Mouse (Mus musculus) fat pad, adult 2 months (tissue): Measurements from ENCODE around the gene Pomc.
"Not testable (repeated sequence)": the region's sequence is repeated elsewhere in the genome, so short reads cannot be mapped to it uniquely, and the experiment has no call there.

Experiments
- DNase-seq: peaks from one replicate; pipeline ENCODE4 v3.0.0-alpha.2; 2011; ENCODE audit warnings: low read depth, low spot score; ENCODE audit errors: extremely low read depth

Gene Pomc

DNA sequence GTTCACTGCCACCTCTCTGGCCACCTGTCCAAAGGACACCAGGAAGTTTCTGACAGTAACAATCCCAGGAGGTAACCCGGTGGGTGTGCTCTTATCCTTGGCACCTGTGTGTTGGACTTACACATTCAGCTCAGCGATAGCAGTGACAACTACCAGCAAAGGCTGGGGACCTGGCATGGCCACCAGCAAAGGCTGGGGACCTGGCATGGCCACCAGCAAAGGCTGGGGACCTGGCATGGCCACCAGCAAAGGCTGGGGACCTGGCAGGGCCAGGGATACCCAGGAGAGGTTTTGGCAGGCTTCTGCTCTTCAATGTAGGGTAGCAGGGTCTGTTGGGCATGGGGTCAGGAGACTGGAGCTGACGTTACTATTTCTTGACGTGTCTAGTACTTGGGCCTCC is 12.4 kb downstream of the Pomc start:
- DNase-seq = no peak

DNA sequence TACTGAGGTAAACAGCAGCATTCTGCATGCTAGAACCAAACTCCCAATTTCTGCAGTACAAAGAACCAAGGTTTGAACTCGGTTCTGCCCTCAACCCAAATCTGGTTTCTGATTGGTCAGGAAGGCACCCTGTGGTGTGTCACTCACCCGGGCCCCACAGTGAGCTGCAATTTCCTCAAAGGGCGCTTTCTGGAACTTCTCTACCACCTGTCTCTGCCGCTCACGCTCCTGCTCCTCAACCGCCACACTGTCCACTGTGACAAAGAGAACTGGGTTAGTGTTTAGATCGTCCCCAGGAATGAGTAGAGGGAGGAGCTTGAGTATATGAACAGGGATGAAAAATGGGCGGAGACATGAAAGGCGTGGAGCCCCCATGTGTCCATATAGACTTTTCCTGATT is 13.6 kb downstream of the Pomc start:
- DNase-seq = no peak

DNA sequence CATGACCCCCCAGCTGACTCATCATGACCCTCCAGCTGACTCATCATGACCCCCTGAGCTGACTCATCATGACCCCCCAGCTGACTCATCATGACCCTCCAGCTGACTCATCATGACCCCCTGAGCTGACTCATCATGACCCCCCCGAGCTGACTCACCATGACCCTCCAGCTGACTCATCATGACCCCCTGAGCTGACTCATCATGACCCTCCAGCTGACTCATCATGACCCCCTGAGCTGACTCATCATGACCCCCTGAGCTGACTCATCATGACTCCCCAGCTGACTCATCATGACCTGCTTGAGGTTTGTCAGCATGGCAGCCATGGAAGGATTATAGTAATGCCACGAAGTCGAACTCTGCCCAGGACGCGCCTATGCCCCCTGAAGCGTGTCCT is 18.4 kb downstream of the Pomc start:
- DNase-seq = not testable (repeated sequence)

DNA sequence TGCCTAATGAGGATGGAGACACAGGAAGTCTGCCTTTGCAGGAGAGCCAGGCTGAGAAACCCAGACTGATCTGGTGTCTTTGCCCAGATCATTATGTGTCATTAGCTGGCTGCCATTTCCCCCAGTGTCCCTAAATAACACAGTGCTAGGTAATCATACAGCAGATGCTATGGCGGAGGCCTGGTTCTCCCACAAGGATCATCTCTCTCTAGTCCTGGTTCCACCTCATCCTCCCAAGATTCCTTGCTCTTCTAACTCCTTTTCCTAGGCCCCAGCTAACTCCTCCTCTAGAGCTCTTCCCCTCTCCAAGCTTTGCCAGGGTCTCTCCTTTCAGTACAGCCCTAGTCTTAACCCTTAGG is 26.2 kb downstream of the Pomc start:
- DNase-seq = no peak

DNA sequence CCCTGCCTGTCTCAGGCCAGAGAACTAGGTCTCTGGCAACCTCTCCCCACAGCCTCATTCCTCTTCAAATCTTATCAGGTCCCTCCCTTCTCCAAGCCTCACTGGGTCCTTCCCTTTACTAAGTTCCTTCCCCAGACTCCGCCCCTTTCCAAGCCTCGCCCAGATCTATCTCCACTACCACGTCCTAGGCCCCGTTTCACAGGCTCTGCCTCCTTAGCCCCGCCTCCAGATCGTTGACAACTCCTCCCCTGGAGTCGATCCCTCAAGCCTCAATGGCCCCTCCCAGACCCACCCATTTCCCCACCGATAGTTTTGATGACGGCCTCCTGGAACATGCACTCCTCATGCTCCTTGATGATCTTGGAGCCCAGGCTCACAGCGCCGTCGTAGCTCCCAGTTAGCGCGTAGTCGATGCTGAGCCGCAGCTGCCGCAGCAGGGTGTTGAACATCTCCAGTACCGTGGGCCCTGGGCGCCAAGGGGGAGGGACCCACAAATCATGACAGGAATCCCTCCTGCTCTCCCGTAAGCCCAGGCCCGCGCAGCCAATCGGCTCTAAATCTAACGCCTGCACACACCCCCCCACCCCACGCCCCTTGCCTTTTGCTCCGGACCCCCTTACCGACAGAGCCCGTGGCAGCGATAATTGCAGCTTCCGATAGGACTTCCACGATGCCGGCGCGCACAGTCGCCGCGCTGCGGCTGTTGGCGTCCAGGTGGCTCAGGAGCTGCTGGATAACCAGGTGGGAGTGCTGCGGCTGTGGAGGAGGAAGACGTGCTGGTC is 26.8 kb downstream of the Pomc start:
- peak; percentile 21 for DNase-seq

DNA sequence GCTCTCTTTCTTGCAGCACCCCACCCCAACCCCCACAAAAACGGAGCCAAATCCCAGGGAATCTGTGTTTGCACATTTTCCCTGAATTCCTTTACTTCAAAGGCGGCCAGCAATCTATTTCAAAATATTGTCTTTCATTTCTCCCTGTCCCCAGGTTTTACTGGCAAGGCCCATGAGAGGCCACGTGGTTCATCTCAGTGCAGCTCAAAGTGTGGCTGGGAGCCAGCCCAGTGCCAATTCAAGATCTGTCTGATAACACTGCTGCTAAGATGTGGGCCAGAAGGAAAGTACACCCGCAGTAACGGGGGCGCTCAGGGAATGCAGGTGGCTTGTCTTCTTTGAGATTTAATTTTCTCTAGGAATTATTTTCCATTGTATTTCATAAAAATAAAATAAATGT is 27.5 kb downstream of the Pomc start:
- no peak for DNase-seq

DNA sequence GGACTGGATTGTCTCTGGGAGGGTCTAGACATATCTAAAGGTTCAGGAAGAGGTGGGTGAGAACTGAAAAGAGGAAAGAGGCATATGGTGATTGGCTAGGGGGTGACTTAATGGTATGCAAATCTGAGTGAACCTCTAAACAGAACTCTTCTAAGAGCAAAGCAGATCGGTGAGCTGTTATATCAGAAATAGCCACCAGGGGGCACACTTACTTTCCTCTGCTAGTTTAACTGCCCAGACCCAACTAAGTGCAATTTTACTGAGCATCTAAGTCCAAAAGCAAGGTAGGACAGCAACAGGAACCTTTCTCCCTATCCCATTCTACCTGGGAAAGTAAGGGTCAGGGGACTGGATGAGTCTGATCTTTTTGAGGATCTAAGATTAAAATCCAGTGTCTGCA is 29.0 kb downstream of the Pomc start:
- no peak for DNase-seq

DNA sequence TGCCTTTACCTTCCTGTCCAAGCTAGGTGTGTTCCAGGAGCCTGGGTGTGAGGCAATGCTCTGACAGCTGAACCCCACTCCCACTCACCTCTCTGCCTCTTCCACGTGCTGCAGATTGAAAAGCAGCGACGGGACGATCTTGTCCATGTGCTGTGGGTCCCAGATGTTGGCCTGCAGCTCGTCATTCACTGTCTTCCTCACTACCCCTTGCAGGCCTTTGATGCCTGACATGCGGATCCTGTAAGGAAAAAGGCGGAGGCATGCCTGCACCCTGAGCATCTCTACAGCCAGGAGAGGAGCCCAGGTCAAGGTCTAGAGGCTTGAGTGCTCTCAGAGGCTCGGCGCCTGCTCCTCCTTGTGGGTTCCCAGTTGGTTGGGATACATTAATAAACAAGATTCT is 29.7 kb downstream of the Pomc start:
- DNase-seq = no peak

DNA sequence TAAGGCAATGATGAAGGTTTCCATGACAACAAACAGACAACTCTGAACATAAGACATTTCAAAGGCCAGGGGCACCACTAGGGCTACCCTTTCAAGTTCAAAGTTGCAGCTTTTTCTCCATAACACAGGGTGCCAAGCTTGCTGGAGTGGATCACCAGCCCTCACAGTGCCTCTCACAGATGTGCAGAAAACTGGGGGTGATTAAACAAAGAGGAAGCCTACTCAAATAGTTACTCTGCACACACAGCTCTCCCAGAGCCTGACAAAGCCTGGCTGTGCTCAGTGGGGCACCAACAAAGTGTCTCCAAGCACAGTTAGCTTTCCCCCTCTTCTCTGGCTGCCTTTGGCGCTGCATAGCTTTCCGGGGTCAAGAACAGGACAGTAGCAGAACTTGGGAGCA is 35.2 kb downstream of the Pomc start:
- DNase-seq = no peak

DNA sequence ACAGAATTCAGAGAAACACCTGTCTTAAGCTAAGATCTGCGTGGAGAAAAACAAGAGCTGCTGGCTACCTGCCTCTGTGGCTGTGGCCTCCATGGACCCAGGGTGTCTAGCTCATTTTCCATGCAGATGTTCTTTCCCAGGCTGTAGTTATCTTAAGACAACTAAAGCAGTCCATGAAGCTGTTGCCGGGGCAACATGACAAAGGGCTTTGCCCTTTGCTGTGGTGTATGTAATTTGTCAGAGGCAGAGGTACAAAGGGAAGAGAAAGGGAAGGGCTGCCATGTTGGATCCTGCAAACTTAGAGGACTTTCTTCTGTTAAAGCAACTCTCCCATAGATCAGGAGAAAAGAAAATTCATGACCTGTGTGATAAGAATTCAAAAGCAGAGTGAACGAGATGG is 36.3 kb downstream of the Pomc start:
- DNase-seq = no peak

DNA sequence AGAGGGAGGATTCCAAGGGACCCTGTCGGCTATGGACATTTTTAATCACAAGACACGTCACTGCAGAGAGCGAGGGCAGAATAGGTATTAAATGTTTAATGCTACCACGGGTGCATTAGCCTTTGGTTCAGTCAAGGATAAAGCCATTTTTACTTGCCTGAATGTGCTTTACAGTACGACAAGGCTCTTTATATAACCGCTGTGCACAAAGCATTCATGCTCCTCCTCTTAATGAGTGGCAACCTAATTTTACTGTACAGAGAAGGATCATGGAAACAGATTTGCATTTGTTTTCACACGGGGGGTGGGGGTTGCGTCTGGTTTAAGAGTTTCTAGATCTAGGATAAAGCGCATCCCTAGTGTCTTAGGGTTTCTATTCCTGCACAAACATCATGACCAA is 42.0 kb downstream of the Pomc start:
- DNase-seq = no peak

DNA sequence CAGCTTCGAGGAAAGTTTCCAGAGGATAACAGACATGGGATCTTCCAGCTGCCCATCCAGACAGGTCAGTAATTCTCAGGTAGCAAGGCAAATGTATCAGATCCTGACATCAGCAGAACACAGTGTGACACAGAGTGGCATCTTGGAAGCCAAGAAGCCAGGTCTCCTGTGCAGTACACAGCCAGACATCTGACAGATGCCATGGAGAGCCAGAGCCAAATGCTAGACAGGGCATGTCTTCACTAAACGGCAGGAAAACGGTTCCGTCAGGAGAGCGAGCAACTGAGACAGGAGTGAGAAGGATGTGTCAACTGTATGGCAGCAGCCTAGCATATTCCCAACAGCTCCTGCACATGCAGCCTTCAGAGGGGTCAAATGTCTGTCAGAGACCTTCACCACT is 45.7 kb downstream of the Pomc start:
- no peak for DNase-seq

DNA sequence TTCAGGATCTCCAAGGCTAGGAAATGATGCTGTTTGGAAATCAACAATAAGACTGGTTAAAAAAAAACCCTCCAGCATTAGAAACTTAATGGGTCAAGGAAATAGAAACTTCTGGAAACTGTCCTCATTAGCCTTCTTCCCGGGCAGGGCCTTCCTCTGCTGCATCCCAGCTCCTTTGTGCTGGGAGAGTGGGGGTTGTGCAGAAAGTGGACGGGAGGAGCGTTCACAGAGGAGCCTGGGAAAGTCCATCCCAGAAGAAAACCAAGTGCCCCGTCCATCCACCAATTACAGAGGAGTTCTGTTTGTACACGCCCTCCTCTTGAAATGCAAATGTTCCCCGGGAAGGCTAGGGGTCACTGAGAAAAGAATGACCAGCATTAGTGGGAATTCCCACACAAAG is 49.9 kb downstream of the Pomc start:
- no peak for DNase-seq

DNA sequence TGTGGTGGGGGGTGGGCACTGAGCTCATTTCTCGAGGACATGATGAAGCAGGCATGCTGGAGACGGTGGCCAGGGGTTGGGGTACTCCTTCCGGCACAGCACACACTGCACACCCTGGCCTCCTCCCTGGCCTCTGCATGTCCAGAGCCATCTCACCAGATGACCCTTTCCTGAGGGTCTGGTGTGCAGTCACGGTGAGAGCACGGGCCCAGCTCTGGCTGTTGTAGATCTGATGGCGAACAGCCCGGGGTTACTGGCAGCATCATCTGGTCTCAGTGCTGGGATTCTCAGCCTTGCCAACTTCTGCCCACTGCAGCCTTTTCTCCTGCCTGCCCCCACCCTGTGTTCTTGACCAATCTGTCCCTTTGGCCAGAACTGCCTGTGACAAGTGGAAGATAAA is 51.3 kb downstream of the Pomc start:
- no peak for DNase-seq

DNA sequence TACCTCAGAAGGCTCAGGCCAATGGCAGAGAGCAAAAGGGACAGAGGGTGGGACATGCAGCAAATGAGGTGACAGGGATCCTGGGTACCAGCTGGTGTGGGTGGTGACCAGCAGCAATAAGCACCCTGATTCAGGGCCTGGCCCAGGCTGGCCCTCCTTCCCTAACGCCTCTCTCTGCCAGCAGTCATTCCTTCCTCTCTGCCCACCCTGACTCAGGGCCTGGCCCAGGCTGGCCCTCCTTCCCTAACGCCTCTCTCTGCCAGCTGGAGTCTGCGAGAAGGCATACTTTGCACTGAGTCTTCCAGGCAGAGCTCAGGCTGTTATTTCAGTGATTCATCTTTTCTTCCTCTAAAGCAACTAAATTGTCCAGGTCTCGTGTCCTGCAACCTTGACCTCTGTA is 52.4 kb downstream of the Pomc start:
- DNase-seq = no peak

DNA sequence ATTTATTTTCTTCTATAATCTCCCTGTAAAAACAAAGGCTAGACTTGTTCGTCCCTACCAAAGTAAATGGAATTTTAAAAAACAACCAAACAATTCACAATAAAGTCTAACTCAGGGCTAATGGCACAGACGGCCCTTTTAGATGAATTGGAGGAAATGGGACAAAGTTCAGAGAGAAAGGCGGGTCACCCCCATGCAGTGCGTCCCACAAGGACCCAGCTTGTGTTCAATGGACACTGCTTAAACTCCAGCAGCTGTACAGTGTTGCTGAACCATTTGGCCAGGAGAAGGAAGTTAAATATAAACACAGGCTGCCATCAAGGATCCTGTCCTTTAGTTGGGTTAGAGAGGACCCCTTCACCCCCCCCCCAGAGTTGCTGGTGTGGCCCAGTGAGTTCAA is 53.0 kb downstream of the Pomc start:
- DNase-seq = no peak

DNA sequence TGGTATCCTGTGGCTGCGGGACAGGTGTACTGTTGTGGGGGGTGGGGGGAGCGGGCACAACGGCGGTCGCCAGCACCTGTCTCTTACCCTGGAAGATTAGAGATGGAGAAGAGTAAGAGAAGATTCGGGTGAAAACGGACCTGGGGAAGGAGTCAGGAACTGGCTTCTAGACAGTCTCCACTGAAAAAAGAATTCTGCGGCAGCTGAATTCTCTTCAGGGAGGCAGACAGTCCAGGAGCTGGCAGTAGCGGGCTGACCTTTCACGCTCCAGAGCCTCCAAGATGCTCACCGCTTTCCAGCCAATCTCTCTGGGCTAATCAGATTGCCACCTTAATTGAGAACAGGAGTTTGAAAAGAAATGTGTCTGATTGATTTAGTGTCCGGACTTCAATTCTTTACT is 54.0 kb downstream of the Pomc start:
- no peak for DNase-seq
